In the genomic region with DNA sequence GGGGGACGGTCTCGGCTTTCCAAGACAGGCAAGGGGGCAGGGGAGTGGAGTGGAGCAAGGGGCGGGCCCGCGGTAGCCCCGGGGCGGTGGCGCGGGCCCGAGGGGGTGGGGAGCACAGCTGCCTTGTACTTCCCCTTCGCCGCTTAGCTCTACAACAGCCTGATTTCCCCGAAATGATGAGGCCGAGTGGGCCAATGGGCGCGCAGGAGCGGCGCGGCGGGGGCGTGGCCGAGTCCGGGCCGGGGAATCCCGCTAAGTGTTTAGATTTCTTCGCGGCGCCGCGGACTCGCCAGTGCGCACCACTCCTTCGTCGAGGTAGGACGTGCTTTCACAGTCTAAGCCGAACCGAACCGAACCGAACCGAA, we compare ENCODE assay signal across 7 mouse cellular contexts. TPM values are rescaled to one million over a fixed set of nuclear protein-coding genes. Genes with fewer than 3 reads are reported as not detected.
DNase-seq lines count a peak whose midpoint lies in the region; ATAC-seq lines count a peak whose summit lies in the region.

Gene Irf1 (plus strand): TSS at position 255 of the 365 bp plus-strand sequence.

- H3K27me3 ChIP-seq in embryonic facial prominence, embryonic 11.5 days (ENCODE audit: control insufficient read depth, insufficient read depth, low read length): no peaks in the 10 kb centered on the region
- H3K27me3 ChIP-seq in midbrain, embryonic 11.5 days (ENCODE audit: control insufficient read depth, insufficient read depth, low read length): peaks cover 12% of the 10 kb centered on the region

- H3K4me3 ChIP-seq in embryonic facial prominence, embryonic 11.5 days (ENCODE audit: low read depth, low read length): peak within 1 kb of the TSS; percentile 64
- peak within 1 kb of the TSS; percentile 72 for H3K4me3 ChIP-seq in midbrain, embryonic 11.5 days (ENCODE audit: low read depth, low read length)

- peak; percentile 90 for ATAC-seq in embryonic facial prominence, embryonic 11.5 days (replicated peaks; ENCODE audit: insufficient number of reproducible peaks, low FRiP score, low TSS enrichment, low read depth)
- peak; percentile 78 for ATAC-seq in granulocyte monocyte progenitor cell, adult 5-6 weeks (replicated peaks; ENCODE audit: poor library complexity, severe bottlenecking)
- ATAC-seq in midbrain, embryonic 11.5 days (ENCODE audit: low FRiP score): peak; percentile 91

- H3K4me1 ChIP-seq in embryonic facial prominence, embryonic 11.5 days (ENCODE audit: control insufficient read depth, insufficient read depth, low read length): no peaks in the 10 kb centered on the region; the same call in 1 of the 2 replicates
- H3K4me1 ChIP-seq in midbrain, embryonic 11.5 days (ENCODE audit: control insufficient read depth, insufficient read depth, low read length): peaks cover 4% of the 10 kb centered on the region

- peak within 1 kb of the TSS; percentile 94 for H3K4me2 ChIP-seq in embryonic facial prominence, embryonic 11.5 days (ENCODE audit: low read depth, low read length)
- H3K4me2 ChIP-seq in midbrain, embryonic 11.5 days: peak within 1 kb of the TSS; percentile 98

- H3K9me3 ChIP-seq in embryonic facial prominence, embryonic 11.5 days (replicated peaks; ENCODE audit: control insufficient read depth, low read length): no peaks in the 10 kb centered on the region
- H3K9me3 ChIP-seq in midbrain, embryonic 11.5 days (ENCODE audit: control insufficient read depth, low read length): no peaks in the 10 kb centered on the region

- peak within 1 kb of the TSS; percentile 66 for H3K9ac ChIP-seq in embryonic facial prominence, embryonic 11.5 days (replicated peaks; ENCODE audit: low read length)
- H3K9ac ChIP-seq in midbrain, embryonic 11.5 days (ENCODE audit: low read length): peak within 1 kb of the TSS; percentile 70

- peak within 1 kb of the TSS; percentile 36; the same call in 1 of the 2 replicates for H3K27ac ChIP-seq in embryonic facial prominence, embryonic 11.5 days (replicated peaks; ENCODE audit: low read depth, low read length)
- H3K27ac ChIP-seq in midbrain, embryonic 11.5 days (ENCODE audit: low read depth, low read length): no peak within 1 kb of the TSS

- intact Hi-C loops in left cerebral cortex, postnatal 4 days (cut with DNase I): no loop called here

- peak; percentile 97 for DNase-seq in adrenal gland, postnatal 14 days
- DNase-seq in embryonic facial prominence, embryonic 11.5 days (ENCODE audit: low spot score): peak; percentile 91
- peak; percentile 90 for DNase-seq in kidney, adult 11 months
- DNase-seq in left cerebral cortex, postnatal 4 days: peak; percentile 83
- DNase-seq in midbrain, embryonic 11.5 days (ENCODE audit: low spot score, missing footprints): peak; percentile 98
- peak; percentile 90 for DNase-seq in skeletal muscle tissue, adult 2 months (ENCODE audit: low read depth, low spot score)

- H3K36me3 ChIP-seq in embryonic facial prominence, embryonic 11.5 days (replicated peaks; ENCODE audit: control insufficient read depth, insufficient read depth, low read depth, low read length): no peaks in the 10 kb centered on the region
- no peaks in the 10 kb centered on the region for H3K36me3 ChIP-seq in midbrain, embryonic 11.5 days (ENCODE audit: control insufficient read depth, insufficient read depth, low read length)

- under 1% methylated on average over 40 of the region's 40 CpGs for WGBS in embryonic facial prominence, embryonic 11.5 days
- WGBS in midbrain, embryonic 11.5 days: under 1% methylated on average over 40 of the region's 40 CpGs

RNA-seq across cellular contexts. Expression of gene Irf1, which starts in this region (rescaled TPM):
- 19.6 and 32.7 TPM in 2 replicates for total RNA-seq in adrenal gland, postnatal 14 days (2021)
- polyA plus RNA-seq in embryonic facial prominence, embryonic 11.5 days (2014; fragmentation: Nextera tagmentation; extraction: Ambion mirVana): 7.0 and 7.7 TPM in 2 replicates
- 37.5 and 41.7 TPM in 2 replicates for total RNA-seq in granulocyte monocyte progenitor cell, adult 5-6 weeks (2014; fragmentation: Nextera tagmentation)
- 41.3 and 55.9 TPM in 2 replicates for total RNA-seq in granulocyte monocyte progenitor cell, adult 5-6 weeks (2017)
- total RNA-seq in left cerebral cortex, postnatal 4 days (2021): 1 to 10 TPM; 2.9 to 4.2 TPM
- polyA plus RNA-seq in midbrain, embryonic 11.5 days (2014; fragmentation: Nextera tagmentation; extraction: Ambion mirVana): 2.8 and 3.7 TPM in 2 replicates
